Mouse (Mus musculus): ENCODE measurements around the gene Vav2. TPM values are rescaled to one million over a fixed set of nuclear protein-coding genes. Genes with fewer than 3 reads are reported as not detected.
A peak's percentile ranks its signal among the peaks of the same experiment; 100 is the strongest.

Vav2 gene
- total and polyA plus RNA-seq, 2 experiments from 2014 or later = 2.4 to 16.8 TPM

DNA sequence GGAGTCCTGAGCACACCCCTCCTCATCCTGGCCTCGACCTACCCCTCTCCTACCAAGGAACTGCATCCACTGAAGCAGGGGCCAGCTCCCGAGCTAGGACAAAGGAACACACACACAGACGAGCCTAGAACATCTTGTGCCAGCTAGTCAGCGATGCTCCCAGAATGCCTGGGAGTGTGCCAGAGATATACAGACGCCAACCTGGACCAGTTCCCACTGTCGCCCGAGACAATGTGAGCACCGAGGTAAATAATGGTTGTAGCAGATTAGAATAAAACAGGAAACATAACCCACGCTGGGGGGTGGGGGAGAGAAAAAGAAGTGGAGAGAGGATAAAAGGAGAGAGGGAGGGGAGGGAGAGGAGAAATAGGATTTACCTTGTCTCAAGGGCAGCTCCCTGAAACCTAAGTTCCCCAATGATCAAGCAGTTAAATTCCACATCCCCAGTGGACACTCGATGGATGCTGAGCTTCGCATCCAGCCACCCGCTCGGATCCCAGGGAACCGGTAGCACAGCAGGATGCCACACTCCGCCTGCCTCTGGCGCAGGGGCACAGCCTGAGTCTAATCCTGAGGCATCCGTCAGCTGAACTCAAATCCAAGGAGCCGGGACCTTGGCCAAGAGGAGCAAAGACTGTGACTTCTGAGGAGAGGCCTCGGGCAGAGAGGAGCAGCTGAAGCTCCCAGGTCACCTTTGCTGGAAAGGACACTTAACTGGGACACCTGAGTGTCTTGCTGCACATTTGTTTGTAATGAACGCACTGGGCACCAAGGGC is 5.4 kb downstream of the Vav2 start:
- DNase-seq (ENCODE audit: low spot score) (peak; percentile 62), ATAC-seq (ENCODE audit: insufficient read depth, low read depth) (peak; percentile 59)
- H3K36me3 ChIP-seq (replicated peaks; ENCODE audit: control insufficient read depth, insufficient read depth, low read length) = no peaks in the 10 kb centered on the region
- H3K27me3 ChIP-seq (ENCODE audit: control insufficient read depth, insufficient read depth, low read length) = no peaks in the 10 kb centered on the region
- 50% methylated on average over 20 of the region's 20 CpGs for WGBS
- no peak overlapping the region for H3K9ac ChIP-seq (replicated peaks; ENCODE audit: low read depth, low read length)
- H3K9me3 ChIP-seq (replicated peaks; ENCODE audit: control insufficient read depth, low read length) = no peaks in the 10 kb centered on the region
- H3K27ac ChIP-seq (ENCODE audit: low read depth) = no peak overlapping the region
- H3K4me2 ChIP-seq (ENCODE audit: low read depth, low read length) = no peak overlapping the region
- no peak overlapping the region for H3K4me3 ChIP-seq (ENCODE audit: low read depth, low read length)
- TF ChIP-seq CTCF (IDR thresholded peaks at IDR 0.05; ENCODE audit: low read depth) = no peak
- TF ChIP-seq EP300 (IDR thresholded peaks at IDR 0.05; ENCODE audit: low read depth) = no peak
- peaks cover 41% of the 10 kb centered on the region for H3K4me1 ChIP-seq (ENCODE audit: control insufficient read depth, insufficient read depth)

DNA sequence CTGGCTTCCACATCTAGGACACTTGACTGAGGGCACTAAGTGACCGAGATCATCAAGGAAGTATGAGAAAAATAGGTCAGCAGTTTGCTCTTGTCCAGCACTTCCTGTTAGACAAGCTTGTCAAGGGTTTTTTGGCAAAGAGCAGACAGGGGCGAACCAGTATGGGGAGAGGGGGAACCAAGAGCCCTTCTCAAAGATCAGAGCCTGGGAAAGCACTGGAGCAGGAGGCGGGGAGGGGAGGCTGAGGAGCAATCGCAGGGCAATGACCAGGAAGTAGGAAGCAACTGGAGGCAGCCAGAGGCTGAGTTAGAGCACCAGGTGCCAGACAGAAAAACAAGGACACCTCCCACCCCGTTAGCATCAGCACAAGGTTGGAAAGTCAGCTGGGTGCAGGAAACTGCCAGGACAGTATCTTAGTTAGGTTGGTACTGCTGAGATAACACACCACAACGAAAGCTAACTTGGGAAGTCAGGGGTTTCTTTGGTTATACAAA is 8.2 kb downstream of the Vav2 start:
- no peak for DNase-seq (ENCODE audit: low spot score)
- WGBS = 30% methylated on average over 6 of the region's 6 CpGs
- Histone ChIP-seq H3K4me3 (ENCODE audit: low read depth, low read length) (no peak overlapping the region), H3K4me2 (ENCODE audit: low read depth, low read length) (no peak overlapping the region), H3K36me3 (replicated peaks; ENCODE audit: control insufficient read depth, insufficient read depth, low read length) (no peaks in the 10 kb centered on the region), H3K4me1 (ENCODE audit: control insufficient read depth, insufficient read depth) (peaks cover 61% of the 10 kb centered on the region), H3K27me3 (ENCODE audit: control insufficient read depth, insufficient read depth, low read length) (no peaks in the 10 kb centered on the region), H3K27ac (ENCODE audit: low read depth) (peak overlapping the region; percentile 37; the same call in 1 of the 2 replicates), H3K9me3 (replicated peaks; ENCODE audit: control insufficient read depth, low read length) (no peaks in the 10 kb centered on the region), H3K9ac (replicated peaks; ENCODE audit: low read depth, low read length) (no peak overlapping the region)
- ATAC-seq (ENCODE audit: insufficient read depth, low read depth) = no peak
- TF ChIP-seq CTCF (IDR thresholded peaks at IDR 0.05; ENCODE audit: low read depth) (no peak), EP300 (IDR thresholded peaks at IDR 0.05; ENCODE audit: low read depth) (no peak)

- no peak overlapping the region for H3K4me3 ChIP-seq (ENCODE audit: low read depth, low read length)
- H3K9ac ChIP-seq (replicated peaks; ENCODE audit: low read depth, low read length) = no peak overlapping the region
- no peak for DNase-seq (ENCODE audit: low spot score)
- no peaks in the 10 kb centered on the region for H3K27me3 ChIP-seq (ENCODE audit: control insufficient read depth, insufficient read depth, low read length)
- TF ChIP-seq CTCF (IDR thresholded peaks at IDR 0.05; ENCODE audit: low read depth) = no peak
- TF ChIP-seq EP300 (IDR thresholded peaks at IDR 0.05; ENCODE audit: low read depth) = no peak
- peaks cover 63% of the 10 kb centered on the region for H3K4me1 ChIP-seq (ENCODE audit: control insufficient read depth, insufficient read depth)
- ATAC-seq (ENCODE audit: insufficient read depth, low read depth) = no peak
- 30% methylated on average over 5 of the region's 5 CpGs for WGBS
- H3K27ac ChIP-seq (ENCODE audit: low read depth) = peak overlapping the region; percentile 37; the same call in 1 of the 2 replicates
- H3K4me2 ChIP-seq (ENCODE audit: low read depth, low read length) = no peak overlapping the region
- H3K36me3 ChIP-seq (replicated peaks; ENCODE audit: control insufficient read depth, insufficient read depth, low read length) = no peaks in the 10 kb centered on the region
- H3K9me3 ChIP-seq (replicated peaks; ENCODE audit: control insufficient read depth, low read length) = no peaks in the 10 kb centered on the region
Observed at GRCm38 (mm10) chr2:27417648-27418153, 9.1 kb downstream of the Vav2 start.

DNA sequence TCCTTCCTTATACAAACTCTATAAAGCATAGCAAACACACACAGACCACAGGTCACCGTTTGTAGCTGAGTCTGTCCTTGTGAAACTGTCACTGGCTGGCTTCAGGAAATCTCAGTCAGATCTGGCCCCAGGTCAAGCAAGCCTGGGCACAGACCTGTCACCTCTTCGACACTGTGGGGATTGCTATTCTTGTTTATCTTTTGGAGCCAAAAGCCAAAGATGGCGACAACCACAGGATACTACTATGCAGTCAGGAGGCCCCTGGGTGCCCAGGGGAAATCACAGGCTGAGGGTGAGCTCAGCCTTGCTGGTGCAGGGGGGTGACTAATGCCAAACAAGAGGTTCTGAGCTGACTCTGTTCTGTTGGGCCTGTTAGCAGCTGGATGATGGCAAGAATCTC is 10.4 kb downstream of the Vav2 start:
- H3K27ac ChIP-seq (ENCODE audit: low read depth) = 0 out of 2 replicates have a peak overlapping the region, but pooled peaks have one; percentile 9
- H3K9ac ChIP-seq (replicated peaks; ENCODE audit: low read depth, low read length) = no peak overlapping the region
- no peaks in the 10 kb centered on the region for H3K27me3 ChIP-seq (ENCODE audit: control insufficient read depth, insufficient read depth, low read length)
- WGBS = 7% methylated on average over 3 of the region's 3 CpGs
- peaks cover 57% of the 10 kb centered on the region for H3K4me1 ChIP-seq (ENCODE audit: control insufficient read depth, insufficient read depth)
- H3K36me3 ChIP-seq (replicated peaks; ENCODE audit: control insufficient read depth, insufficient read depth, low read length) = no peaks in the 10 kb centered on the region
- DNase-seq (ENCODE audit: low spot score) (no peak), ATAC-seq (ENCODE audit: insufficient read depth, low read depth) (no peak)
- H3K4me2 ChIP-seq (ENCODE audit: low read depth, low read length) = no peak overlapping the region
- TF ChIP-seq EP300 (IDR thresholded peaks at IDR 0.05; ENCODE audit: low read depth) = no peak
- no peak for TF ChIP-seq CTCF (IDR thresholded peaks at IDR 0.05; ENCODE audit: low read depth)
- no peaks in the 10 kb centered on the region for H3K9me3 ChIP-seq (replicated peaks; ENCODE audit: control insufficient read depth, low read length)
- no peak overlapping the region for H3K4me3 ChIP-seq (ENCODE audit: low read depth, low read length)

- TF ChIP-seq EP300 (IDR thresholded peaks at IDR 0.05; ENCODE audit: low read depth) (no peak), CTCF (IDR thresholded peaks at IDR 0.05; ENCODE audit: low read depth) (no peak)
- no peaks in the 10 kb centered on the region for H3K27me3 ChIP-seq (ENCODE audit: control insufficient read depth, insufficient read depth, low read length)
- H3K9me3 ChIP-seq (replicated peaks; ENCODE audit: control insufficient read depth, low read length) = no peaks in the 10 kb centered on the region
- no peak for ATAC-seq (ENCODE audit: insufficient read depth, low read depth)
- no peaks in the 10 kb centered on the region for H3K36me3 ChIP-seq (replicated peaks; ENCODE audit: control insufficient read depth, insufficient read depth, low read length)
- H3K4me1 ChIP-seq (ENCODE audit: control insufficient read depth, insufficient read depth) = peaks cover 51% of the 10 kb centered on the region
- no peak overlapping the region for H3K27ac ChIP-seq (ENCODE audit: low read depth)
- no peak overlapping the region for H3K4me3 ChIP-seq (ENCODE audit: low read depth, low read length)
- 80% methylated on average over 11 of the region's 11 CpGs for WGBS
- H3K9ac ChIP-seq (replicated peaks; ENCODE audit: low read depth, low read length) = no peak overlapping the region
- H3K4me2 ChIP-seq (ENCODE audit: low read depth, low read length) = no peak overlapping the region
- no peak for DNase-seq (ENCODE audit: low spot score)
Observed at GRCm38 (mm10) chr2:27415060-27415783, 11.6 kb downstream of the Vav2 start.
